Mouse (Mus musculus): ENCODE data around the gene Atp2a1.

DNA sequence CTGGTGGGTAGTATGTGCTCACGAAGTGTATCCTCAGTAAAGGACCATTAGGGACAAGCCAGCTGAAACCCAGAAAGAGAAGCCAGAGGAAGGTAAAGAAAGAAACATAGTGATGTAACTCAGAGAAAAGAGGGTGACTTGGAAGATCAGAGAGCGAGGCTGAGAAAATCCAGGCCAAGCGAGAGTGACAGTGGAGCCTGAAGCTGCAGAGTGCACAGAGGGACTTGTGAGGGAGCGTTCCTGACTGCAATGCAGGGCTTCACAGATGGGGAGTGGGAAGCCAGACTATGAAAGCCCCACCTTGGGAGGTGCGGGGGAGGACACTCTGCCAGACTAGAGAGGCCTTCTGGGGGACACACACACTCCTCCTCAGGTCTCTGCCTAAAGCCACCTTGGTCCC lies 4.7 kb downstream of the Atp2a1 start:
- TF ChIP-seq GATA1 (IDR thresholded peaks at IDR 0.05; ENCODE audit: borderline replicate concordance, low read length) (no peak), FLI1 (IDR thresholded peaks at IDR 0.05; ENCODE audit: low read length) (no peak)

All from megakaryocyte, embryonic 14.5 days (primary cell).